Mouse (Mus musculus) forebrain, embryonic 15.5 days (tissue): Measurements from ENCODE around the gene Rps6ka2. TPM values are rescaled to one million over a fixed set of nuclear protein-coding genes. Genes with fewer than 3 reads are reported as not detected.
"Not testable (repeated sequence)": the region's sequence is repeated elsewhere in the genome, so short reads cannot be mapped to it uniquely, and the experiment has no call there.

Source experiments
- ATAC-seq: fragments of 200-750 bp; cut with Nextera tagmentation; replicated peaks from 2 replicates; pipeline ENCODE4 v1.8.0; 2017; ENCODE audit warnings: mild to moderate bottlenecking, moderate TSS enrichment, moderate library complexity
- H3K27ac ChIP-seq: fragments of 300-500 bp; sonication (generic); replicated peaks from 2 replicates; pipeline ENCODE4 v1.5.1; 2015; ENCODE audit warnings: mild to moderate bottlenecking, inconsistent platforms
- H3K27me3 ChIP-seq: fragments of 300-500 bp; sonication (generic); 2 replicates; pipeline ENCODE4 v1.6.1; 2015; ENCODE audit warnings: inconsistent platforms
- H3K36me3 ChIP-seq: fragments of 300-500 bp; sonication (generic); 2 replicates; pipeline ENCODE4 v1.6.1; 2015; ENCODE audit warnings: mild to moderate bottlenecking, inconsistent platforms
- H3K4me1 ChIP-seq: fragments of 300-500 bp; sonication (generic); 2 replicates; pipeline ENCODE4 v1.6.1; 2015; ENCODE audit warnings: inconsistent platforms
- H3K4me2 ChIP-seq: fragments of 300-500 bp; sonication (generic); replicated peaks from 2 replicates; pipeline ENCODE4 v1.6.1; 2015; ENCODE audit warnings: mild to moderate bottlenecking, inconsistent platforms
- H3K4me3 ChIP-seq: fragments of 300-500 bp; sonication (generic); 2 replicates; pipeline ENCODE4 v1.5.1; 2015; ENCODE audit warnings: mild to moderate bottlenecking, inconsistent platforms
- H3K9ac ChIP-seq: fragments of 300-500 bp; sonication (generic); replicated peaks from 2 replicates; pipeline ENCODE4 v1.6.1; 2015; ENCODE audit warnings: mild to moderate bottlenecking, inconsistent platforms
- H3K9me3 ChIP-seq: fragments of 300-500 bp; sonication (generic); 2 replicates; pipeline ENCODE4 v1.6.1; 2016; ENCODE audit warnings: inconsistent platforms
- WGBS: fragments of 180-500 bp; shearing (Covaris S2); methylation state at CpG from one replicate; pipeline ENCODE4 v1.1.7; 2015; ENCODE audit warnings: mixed read lengths; 5-methylcytosine and 5-hydroxymethylcytosine counted together
- polyA plus RNA-seq: library from polyadenylated mRNA; unstranded; fragments of >200 nt; fragmentation: Nextera tagmentation; extraction: Ambion mirVana; gene quantifications from 2 replicates; pipeline ENCODE4 v1.2.1, GENCODE M21; 2015

The Rps6ka2 gene
- polyA plus RNA-seq, 1 experiment from 2014 or later = 23.0 TPM

DNA sequence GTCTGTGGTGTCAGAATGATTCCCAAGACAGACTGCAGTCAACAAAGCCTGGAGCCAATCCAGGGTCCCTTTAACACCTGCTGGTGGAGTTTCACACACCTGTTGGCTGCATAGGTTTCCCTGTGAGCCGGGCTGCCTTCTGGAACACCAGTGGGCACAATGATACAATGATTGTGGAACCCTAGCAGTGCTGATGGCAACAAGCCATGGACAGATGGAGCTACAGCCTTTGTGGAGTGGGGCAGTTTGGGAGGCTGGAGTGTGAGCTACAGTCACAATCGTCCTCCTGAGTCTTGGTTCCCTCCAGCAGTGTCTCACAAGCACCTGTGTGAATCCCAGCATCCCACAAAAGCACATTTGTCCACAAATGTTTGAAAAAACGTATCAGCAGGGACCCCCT, 178.8 kb downstream of the Rps6ka2 start:
- H3K4me3 ChIP-seq, H3K4me2 ChIP-seq, H3K36me3 ChIP-seq, H3K27me3 ChIP-seq, H3K9ac ChIP-seq, H3K9me3 ChIP-seq, H3K4me1 ChIP-seq, H3K27ac ChIP-seq: not testable (repeated sequence)
- 25% methylated on average over 2 of the region's 3 CpGs for WGBS
- ATAC-seq = peak; percentile 46; the same call in 1 of the 2 replicates

GRCm38 (mm10) chr17:7352596-7352995, 182.7 kb downstream of the Rps6ka2 start, which contains the start of gene Ttll2:
Gene Ttll2 (minus strand): TSS chr17:7352696.
- H3K9me3 ChIP-seq, H3K4me3 ChIP-seq, H3K27ac ChIP-seq, H3K4me1 ChIP-seq, H3K27me3 ChIP-seq, H3K9ac ChIP-seq, ATAC-seq, H3K4me2 ChIP-seq, H3K36me3 ChIP-seq: not testable (repeated sequence)
- 93% methylated on average over 1 of the region's 1 CpGs for WGBS

Other genes starting within 250 kb of the Rps6ka2 start
- 48.2 and 51.7 TPM in 2 replicates for gene Rsph3b, start 221.4 kb upstream of the Rps6ka2 start, polyA plus RNA-seq
- gene Tagap1, start 209.0 kb upstream of the Rps6ka2 start, polyA plus RNA-seq = 46.1 and 48.1 TPM in 2 replicates
- 85.4 and 96.0 TPM in 2 replicates for gene Rnaset2b, start 199.5 kb upstream of the Rps6ka2 start, polyA plus RNA-seq
- gene Gm49721, start 191.2 kb upstream of the Rps6ka2 start, polyA plus RNA-seq = 0.20 and 0.42 TPM in 2 replicates
- not detected in 2 replicates for gene Gm1604a, start 144.5 kb upstream of the Rps6ka2 start, polyA plus RNA-seq
- not detected in 2 replicates for gene Tcp10a, start 154.5 kb downstream of the Rps6ka2 start, polyA plus RNA-seq
- not detected in 2 replicates for gene Ttll2, start 182.6 kb downstream of the Rps6ka2 start, polyA plus RNA-seq
- gene Gm49630, start 201.9 kb downstream of the Rps6ka2 start, polyA plus RNA-seq = not detected in 2 replicates
- not detected in 2 replicates for gene Unc93a2, start 215.3 kb downstream of the Rps6ka2 start, polyA plus RNA-seq